Mouse (Mus musculus): ENCODE results near the gene Npy5r.
A peak's percentile ranks its signal among the peaks of the same experiment; 100 is the strongest.

Gene Npy5r

GRCm38 (mm10) chr8:66687511-66688329 lies at the start of gene Npy5r:
Npy5r (minus strand) TSS chr8:66688128.
- DNase-seq (ENCODE audit: low spot score in 2 of 2), result peak; percentile 22 to 49

DNA sequence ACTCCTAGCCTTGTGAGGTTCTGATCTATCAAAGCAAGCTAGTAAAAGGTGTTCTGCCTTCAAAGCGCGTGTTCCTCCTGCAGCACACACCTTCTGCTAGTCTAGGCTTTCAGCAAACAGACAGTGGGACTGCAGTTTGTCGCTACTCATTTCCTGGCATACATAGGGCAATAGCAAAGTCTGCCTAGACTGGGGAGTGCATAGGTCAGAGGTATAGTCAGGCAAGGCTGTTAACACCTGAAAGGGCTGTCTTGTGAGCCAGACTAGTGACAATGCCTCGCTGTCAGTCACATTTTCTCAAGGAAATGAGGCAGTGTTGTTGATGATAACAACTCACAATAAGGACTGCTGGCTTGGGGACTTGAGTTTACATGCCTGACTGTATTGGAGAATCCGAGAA lies 44.0 kb upstream of the Npy5r start:
- no peak for DNase-seq (ENCODE audit: low spot score in 2 of 2)

DNA sequence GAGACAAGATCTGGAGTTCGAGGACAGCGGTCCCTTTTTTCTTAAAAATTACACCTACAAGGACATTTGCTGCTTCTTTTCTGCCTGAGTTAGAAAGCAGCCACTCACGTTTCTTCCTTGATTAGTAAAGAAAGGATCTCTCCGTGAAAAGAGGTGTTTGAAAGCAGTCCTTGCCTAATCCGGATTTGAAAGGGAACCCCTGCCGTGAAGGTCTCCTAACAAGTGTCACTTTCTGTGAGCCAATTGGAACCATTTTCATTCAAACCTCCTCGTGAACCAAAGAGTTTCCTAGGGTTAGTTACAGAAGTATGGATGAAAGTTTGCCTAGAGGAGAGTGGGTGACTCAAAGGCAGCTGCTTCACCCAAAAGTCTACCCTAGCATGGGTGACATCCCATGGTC lies 41.5 kb upstream of the Npy5r start:
- no peak for DNase-seq (ENCODE audit: low spot score in 2 of 2)

DNA sequence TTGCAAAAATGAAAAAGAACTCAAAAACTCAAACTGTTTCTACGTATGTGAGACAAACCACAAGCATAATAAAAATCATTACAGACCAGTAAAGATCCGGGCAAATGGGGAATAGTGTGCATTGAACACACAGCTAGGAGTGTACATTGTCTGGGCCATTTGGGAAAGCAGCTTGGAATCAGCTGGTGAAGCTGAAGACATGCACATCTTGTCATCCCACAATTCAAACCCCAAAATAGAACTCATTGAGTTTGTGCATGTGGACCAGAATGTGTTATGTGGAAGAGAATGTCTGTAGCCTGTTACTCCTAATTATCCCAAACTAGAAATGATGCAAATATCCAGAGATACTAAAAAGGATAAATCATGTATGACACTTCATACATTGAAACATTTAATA lies 34.9 kb upstream of the Npy5r start:
- no peak for DNase-seq (ENCODE audit: low spot score in 2 of 2)

DNA sequence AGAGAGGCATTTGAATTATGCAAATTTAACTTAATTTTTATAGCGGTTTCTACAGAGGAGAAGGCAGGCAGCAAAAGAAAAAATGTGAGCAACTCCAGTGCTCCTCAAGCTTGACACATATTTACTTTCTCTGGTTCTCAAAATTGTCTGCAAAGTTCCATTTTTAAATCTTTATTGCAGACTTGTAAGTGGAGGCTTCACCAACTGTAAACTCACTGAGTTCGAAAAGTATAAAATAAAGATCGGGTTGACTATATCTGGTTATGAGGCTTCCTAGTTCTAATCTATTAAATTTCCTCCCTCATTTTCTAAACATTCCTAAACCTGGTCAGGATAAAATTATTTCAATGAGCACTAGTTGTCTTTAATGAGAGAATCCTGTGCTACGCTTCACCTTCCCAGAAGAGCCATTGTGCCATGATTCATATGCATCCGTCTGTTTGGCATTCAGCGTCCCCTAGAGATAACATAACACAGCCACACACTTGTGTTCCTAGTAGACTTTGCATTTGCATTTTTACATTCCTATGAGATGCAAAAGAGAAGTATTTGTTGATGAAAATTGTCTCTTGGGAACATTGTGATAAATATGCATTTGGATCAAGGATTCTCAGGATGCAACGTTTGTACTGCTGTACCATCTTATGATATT lies 26.5 kb upstream of the Npy5r start:
- DNase-seq (ENCODE audit: low spot score in 2 of 2), result no peak

GRCm38 (mm10) chr8:66698782-66699181 lies 10.9 kb upstream of the Npy5r start:
- no peak for DNase-seq (ENCODE audit: low spot score in 2 of 2)

- DNase-seq (ENCODE audit: low spot score in 2 of 2), result no peak
Measured at GRCm38 (mm10) chr8:66698011-66698410, 10.1 kb upstream of the Npy5r start.

- DNase-seq (ENCODE audit: low spot score in 2 of 2), result peak; percentile 44 to 56
Measured at GRCm38 (mm10) chr8:66696970-66697843, 9.3 kb upstream of the Npy5r start, which contains the start of gene Npy1r. Npy1r (plus strand) TSS chr8:66697192.

DNA sequence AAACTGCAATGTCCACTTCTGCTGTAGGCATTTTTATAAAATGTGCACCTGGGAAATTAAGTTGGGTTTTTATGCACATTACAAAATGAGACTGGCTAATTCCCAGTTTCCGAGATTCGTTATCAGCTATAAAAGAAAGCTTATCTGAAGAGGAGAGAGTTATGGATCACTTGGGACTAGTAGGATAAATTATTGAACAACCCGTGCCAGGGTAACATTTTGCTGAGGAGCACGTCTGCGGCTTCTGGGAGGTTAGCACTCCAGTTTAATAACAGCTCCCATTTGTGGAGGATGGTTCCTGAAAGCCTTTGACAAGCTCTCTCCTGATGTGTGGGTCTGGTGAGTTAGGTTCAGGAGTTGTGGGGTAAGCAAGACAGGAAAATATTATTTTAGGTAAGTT lies 2.5 kb upstream of the Npy5r start:
- no peak for DNase-seq (ENCODE audit: low spot score in 2 of 2)

- DNase-seq (ENCODE audit: low spot score in 2 of 2), result no peak
Measured at GRCm38 (mm10) chr8:66688799-66689198, 871 bp upstream of the Npy5r start.

DNA sequence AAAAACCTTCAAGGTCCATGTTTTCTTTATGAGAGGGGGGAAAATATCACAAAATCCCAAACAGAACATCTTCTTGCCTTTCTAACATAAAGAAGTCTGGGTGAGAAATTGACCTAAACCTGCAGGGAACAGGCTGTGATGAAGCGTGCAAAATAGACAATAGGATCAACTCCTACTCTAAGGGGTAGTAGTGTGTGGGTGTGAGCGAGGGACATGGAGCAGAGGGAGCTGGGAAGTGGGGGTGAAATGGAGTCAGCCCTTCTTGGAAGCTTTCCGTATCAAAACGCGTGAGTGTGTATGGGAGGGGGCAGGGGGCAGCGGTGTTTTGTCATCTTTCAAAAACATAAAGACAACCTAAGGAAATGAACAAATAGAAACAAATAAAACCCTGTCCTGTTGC lies 467 bp upstream of the Npy5r start:
- no peak for DNase-seq (ENCODE audit: low spot score in 2 of 2)

GRCm38 (mm10) chr8:66681261-66681660 lies 6.7 kb downstream of the Npy5r start:
- DNase-seq (ENCODE audit: low spot score in 2 of 2), result no peak

DNA sequence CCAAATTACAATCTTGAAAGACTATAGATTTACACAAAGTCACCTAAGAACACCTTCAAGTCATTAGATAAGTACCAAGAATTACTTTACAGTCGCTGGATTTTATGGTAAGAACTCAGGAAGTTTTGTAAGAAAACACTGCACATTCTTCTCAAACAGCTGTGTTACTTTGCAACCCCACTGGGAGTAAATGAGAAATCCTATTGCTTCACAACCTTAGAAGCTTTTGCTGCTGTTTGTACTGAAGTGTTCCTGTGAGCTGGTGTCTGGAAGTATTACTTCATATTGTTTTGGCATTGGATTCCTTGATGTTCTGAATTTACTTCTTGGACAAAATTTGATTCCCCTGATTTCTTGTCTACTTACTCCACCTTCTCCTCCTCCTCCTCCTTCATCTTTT lies 57.2 kb downstream of the Npy5r start:
- DNase-seq (ENCODE audit: low spot score in 2 of 2), result no peak
